In genomic region chr6:149100174-149101075, GRCm38 (mm10) we compare ENCODE assay signal across 8 mouse cellular contexts. TPM values are rescaled to one million over a fixed set of nuclear protein-coding genes. Genes with fewer than 3 reads are reported as not detected.
A peak's percentile ranks its signal among the peaks of the same experiment; 100 is the strongest.
DNase-seq lines count a peak whose midpoint lies in the region; ATAC-seq and TF ChIP-seq lines count a peak whose summit lies in the region.

No protein-coding gene starts in this region.

- DNase-seq in ES-E14 (ENCODE audit: low read depth, low spot score), result peak; percentile 44
- peak; percentile 69 for DNase-seq in cerebellum, adult 8-10 months
- peak; percentile 66 for DNase-seq in heart, postnatal 4 days
- DNase-seq in layer of hippocampus, adult 8-10 months (ENCODE audit: low spot score in 2 of 2), result peak; percentile 51 to 61
- peak; percentile 60 to 68 for DNase-seq in lung, adult 18-20 months
- DNase-seq in testis, postnatal 14 days (ENCODE audit: low spot score), result peak; percentile 67

- peak; percentile 61 for ATAC-seq in frontal cortex, adult (ENCODE audit: low TSS enrichment)
- peak; percentile 50 for ATAC-seq in neural tube, embryonic 15.5 days (ENCODE audit: low FRiP score)

- 1% methylated on average over 52 of the region's 52 CpGs for WGBS in neural tube, embryonic 15.5 days

- H3K36me3 ChIP-seq in ES-E14 (ENCODE audit: control insufficient read depth, insufficient read depth, low read length, poor library complexity, severe bottlenecking), result no peaks in the 10 kb centered on the region
- H3K36me3 ChIP-seq in neural tube, embryonic 15.5 days, result no peaks in the 10 kb centered on the region

- peak overlapping the region; percentile 64 for H3K4me2 ChIP-seq in neural tube, embryonic 15.5 days

- no peaks in the 10 kb centered on the region for H3K9me3 ChIP-seq in ES-E14 (ENCODE audit: control insufficient read depth, insufficient read depth, low read depth, low read length)
- H3K9me3 ChIP-seq in neural tube, embryonic 15.5 days (replicated peaks), result no peaks in the 10 kb centered on the region

- H3K4me3 ChIP-seq in ES-E14 (ENCODE audit: insufficient read depth in 1 of 2, low read depth in 1 of 2, low read length in 2 of 2, poor library complexity in 1 of 2, severe bottlenecking in 1 of 2), result peak overlapping the region; percentile 71 to 85
- H3K4me3 ChIP-seq in neural tube, embryonic 15.5 days (replicated peaks), result peak overlapping the region; percentile 93

- no peaks in the 10 kb centered on the region for H3K27me3 ChIP-seq in neural tube, embryonic 15.5 days (replicated peaks)

- in situ Hi-C loops in ES-E14 (cut with MboI; ENCODE audit: low sequenced_read_pairs in 2 of 2, unreplicated experiment in 2 of 2), result no loop called here

- no peaks in the 10 kb centered on the region; a peak in 1 of 4 replicates for H3K4me1 ChIP-seq in ES-E14 (ENCODE audit: control insufficient read depth in 2 of 2, insufficient read depth in 2 of 2, low read length in 2 of 2, poor library complexity in 1 of 2)
- peaks cover 11% of the 10 kb centered on the region for H3K4me1 ChIP-seq in neural tube, embryonic 15.5 days

- H3K9ac ChIP-seq in ES-E14 (ENCODE audit: insufficient read depth, low read depth, low read length, poor library complexity, severe bottlenecking), result peak overlapping the region; percentile 77
- peak overlapping the region; percentile 96 for H3K9ac ChIP-seq in neural tube, embryonic 15.5 days (replicated peaks)

- H3K27ac ChIP-seq in ES-E14 (ENCODE audit: insufficient read depth, low read depth, low read length, poor library complexity, severe bottlenecking), result no peak overlapping the region
- peak overlapping the region; percentile 98 for H3K27ac ChIP-seq in neural tube, embryonic 15.5 days (replicated peaks)

TF ChIP-seq in ES-E14, 5 proteins besides CTCF, POLR2A, EP300 and RAD21:
- no peak for TF ChIP-seq MAFK (IDR thresholded peaks at IDR 0.05; ENCODE audit: insufficient read depth, low read depth, low read length)
- TF ChIP-seq ZNF384 (IDR thresholded peaks at IDR 0.05; ENCODE audit: low read depth, low read length), result peak; percentile 88
- no peak for TF ChIP-seq ZC3H11A (IDR thresholded peaks at IDR 0.05; ENCODE audit: borderline replicate concordance, low read depth, low read length)
- TF ChIP-seq CHD2 (IDR thresholded peaks at IDR 0.05; ENCODE audit: low read depth, low read length), result no peak
- TF ChIP-seq HCFC1 (IDR thresholded peaks at IDR 0.05; ENCODE audit: borderline replicate concordance, insufficient read depth, low read length), result no peak

RNA-seq across cellular contexts. Expression of gene Dennd5b, which starts 1.1 kb away (rescaled TPM):
- total RNA-seq in ES-E14 (2012; rRNA removed), result 10.4 and 11.5 TPM in 2 replicates
- 10 to 100 TPM; 37.9 to 41.0 TPM for total RNA-seq in heart, postnatal 4 days (2021)
- 10 to 100 TPM; 41.9 to 59.0 (median 47.0) TPM for total RNA-seq in layer of hippocampus, adult 8-10 months (2022)
- 12.0 and 13.5 TPM in 2 replicates for polyA plus RNA-seq in neural tube, embryonic 15.5 days (2015; fragmentation: Nextera tagmentation; extraction: Ambion mirVana)

RNA-seq across cellular contexts. Expression of gene Gm10203, which starts 29.5 kb away (rescaled TPM):
- total RNA-seq in ES-E14 (2012; rRNA removed), result not detected in 2 replicates
- total RNA-seq in heart, postnatal 4 days (2021), result not detected
- total RNA-seq in layer of hippocampus, adult 8-10 months (2022), result not detected
- not detected in 2 replicates for polyA plus RNA-seq in neural tube, embryonic 15.5 days (2015; fragmentation: Nextera tagmentation; extraction: Ambion mirVana)

RNA-seq across cellular contexts. Expression of gene Etfbkmt, which starts 39.2 kb away (rescaled TPM):
- 5.3 and 6.8 TPM in 2 replicates for total RNA-seq in ES-E14 (2012; rRNA removed)
- total RNA-seq in heart, postnatal 4 days (2021), result 10 to 100 TPM; 12.2 to 15.7 TPM
- 1 to 10 TPM; 3.3 to 6.3 (median 4.0) TPM for total RNA-seq in layer of hippocampus, adult 8-10 months (2022)
- polyA plus RNA-seq in neural tube, embryonic 15.5 days (2015; fragmentation: Nextera tagmentation; extraction: Ambion mirVana), result 7.6 and 9.8 TPM in 2 replicates
